Mouse (Mus musculus): Measurements from ENCODE around the gene Elob.

Gene Elob

DNA sequence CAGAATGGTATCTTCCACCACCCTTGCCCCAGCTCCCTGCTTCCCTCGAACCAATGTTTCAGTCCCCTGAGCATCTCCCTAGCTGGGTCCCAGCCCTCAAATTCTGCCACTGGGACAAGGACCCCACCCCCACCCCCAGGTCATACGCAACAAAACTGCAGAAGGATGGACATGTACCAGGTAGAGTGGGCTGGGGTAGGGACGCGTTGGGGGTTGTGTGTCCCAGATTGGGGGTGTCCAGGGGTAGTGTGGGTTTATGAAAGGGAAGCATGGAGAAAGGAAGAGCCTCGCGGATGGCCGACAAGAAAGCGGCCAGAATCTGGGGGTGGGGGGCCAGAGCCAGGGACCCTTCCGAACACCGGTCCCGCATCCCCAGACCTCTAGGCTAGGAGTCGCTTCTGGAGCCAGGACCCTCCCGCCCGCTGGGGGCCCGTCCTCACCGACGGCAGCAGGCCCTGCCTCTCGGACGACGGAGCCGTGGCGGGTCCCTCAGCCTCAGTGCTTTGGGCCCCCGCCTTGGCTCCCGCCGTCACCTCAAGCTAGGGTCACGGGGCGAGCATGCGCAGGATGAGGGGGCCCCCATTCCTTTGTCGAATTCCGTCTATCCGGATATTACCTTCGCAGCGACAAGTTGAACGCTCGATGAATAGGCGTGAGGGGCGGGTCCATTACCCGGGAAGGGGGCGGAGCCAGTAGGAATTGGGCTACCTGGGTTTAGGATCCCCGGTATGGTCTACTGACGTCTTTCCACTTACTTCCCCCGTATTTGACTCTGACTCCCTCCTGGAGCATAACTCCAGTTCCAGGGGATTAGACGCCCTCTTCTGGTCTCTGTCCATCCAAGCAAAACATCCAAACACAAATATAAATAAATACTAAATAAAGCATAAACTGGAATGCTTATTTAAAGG lies 43.1 kb downstream of the Elob start, which contains the start of gene Flywch2:
Flywch2 (minus strand) TSS at position 521 of the 911 bp plus-strand sequence.
- peak; percentile 82 to 91 for DNase-seq (ENCODE audit: low spot score in 2 of 2)

DNA sequence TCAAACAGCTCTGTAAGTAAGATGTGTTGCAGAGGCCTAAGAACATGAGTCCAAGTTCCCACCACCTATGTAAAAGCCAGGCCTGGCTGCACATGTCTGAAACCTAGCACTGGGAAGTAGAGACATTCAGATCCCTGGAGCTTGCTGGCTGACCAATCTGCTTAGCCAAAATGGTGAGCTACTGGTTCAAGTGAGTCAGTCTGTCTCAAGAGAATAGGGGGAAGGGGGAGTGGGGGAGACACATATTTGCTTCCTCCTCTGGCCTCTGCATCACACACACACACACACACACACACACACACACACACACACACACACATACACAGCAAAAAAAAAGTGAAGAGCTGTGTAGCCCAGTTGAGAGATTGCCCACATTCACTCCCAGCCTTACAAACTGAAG lies 45.6 kb downstream of the Elob start:
- DNase-seq (ENCODE audit: low spot score in 2 of 2) = no peak

DNA sequence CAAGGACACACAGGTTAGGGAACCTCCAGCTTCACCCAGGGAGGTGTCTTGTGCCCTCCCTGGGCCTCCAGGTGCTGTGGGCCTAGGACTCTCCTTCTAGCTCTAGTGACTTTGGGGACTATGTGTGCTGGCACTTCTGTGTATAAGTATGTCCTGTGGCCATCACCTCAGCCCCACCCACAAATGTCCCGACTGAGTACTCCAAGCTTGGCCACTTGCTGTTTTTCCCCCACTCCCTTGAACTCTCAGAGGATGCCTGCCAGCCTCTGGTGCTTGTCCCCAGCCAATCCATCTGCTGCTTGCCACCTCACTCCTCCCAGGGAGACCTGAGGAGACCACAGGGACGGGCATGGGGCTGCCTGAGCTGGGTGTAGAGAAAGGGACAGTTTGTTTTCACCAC lies 50.5 kb downstream of the Elob start:
- DNase-seq (ENCODE audit: low spot score in 2 of 2) = no peak

DNA sequence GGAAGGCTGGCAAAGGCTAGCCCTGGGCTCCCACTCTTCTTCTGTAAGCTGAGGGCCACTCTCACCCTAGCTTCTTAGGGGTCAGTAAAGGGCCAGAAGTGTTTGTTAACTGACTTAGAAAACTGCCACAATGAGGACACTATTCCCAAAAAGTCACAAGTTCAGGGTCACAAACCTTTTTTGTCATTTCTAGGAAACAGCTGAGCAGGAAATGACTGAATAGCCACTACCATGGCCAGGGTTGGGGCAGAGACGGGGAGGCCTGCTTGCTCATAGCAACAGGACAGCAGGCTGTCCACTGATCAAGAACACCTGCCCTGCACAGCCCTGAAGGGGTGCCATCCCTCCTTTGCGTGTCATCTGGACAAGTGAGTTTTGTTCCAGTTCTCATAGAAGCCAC lies 51.8 kb downstream of the Elob start:
- DNase-seq (ENCODE audit: low spot score in 2 of 2) = no peak

DNA sequence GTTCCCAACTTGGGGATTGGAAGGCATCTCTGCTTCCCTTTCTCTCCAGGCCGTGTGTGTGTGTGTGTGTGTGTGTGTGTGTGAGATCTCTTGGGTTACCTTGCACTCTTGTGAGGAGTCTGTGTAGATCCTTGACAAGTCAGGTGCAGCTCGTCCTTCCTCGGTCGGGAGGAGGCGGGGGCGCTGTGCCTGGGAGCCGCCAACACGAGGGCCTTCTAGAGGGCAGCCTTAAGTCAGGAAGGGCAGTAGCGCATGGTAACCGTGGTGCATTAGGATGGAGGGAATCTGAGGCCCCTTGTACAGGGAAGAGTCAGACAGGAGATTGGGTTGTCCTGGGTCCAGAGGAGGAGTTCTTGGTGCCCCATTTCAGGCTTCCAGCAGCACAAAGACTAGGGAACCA lies 52.7 kb downstream of the Elob start:
- no peak for DNase-seq (ENCODE audit: low spot score in 2 of 2)
